8 mouse cellular contexts compared by ENCODE assay signal in genomic region chr7:127513781-127514180, GRCm38 (mm10). TPM values are rescaled to one million over a fixed set of nuclear protein-coding genes. Genes with fewer than 3 reads are reported as not detected.
A peak's percentile ranks its signal among the peaks of the same experiment; 100 is the strongest.
DNase-seq lines count a peak whose midpoint lies in the region; ATAC-seq lines count a peak whose summit lies in the region.

No protein-coding gene starts in this region.

- H3K36me3 ChIP-seq in lung, embryonic 15.5 days = peaks cover 34% of the 10 kb centered on the region
- no peaks in the 10 kb centered on the region; the same call in 1 of the 2 replicates for H3K36me3 ChIP-seq in forebrain, embryonic 11.5 days (ENCODE audit: control insufficient read depth, insufficient read depth, low read length)
- peaks cover 7% of the 10 kb centered on the region; the same call in 1 of the 2 replicates for H3K36me3 ChIP-seq in limb, embryonic 11.5 days (ENCODE audit: control insufficient read depth, insufficient read depth, low read length)
- H3K36me3 ChIP-seq in stomach, embryonic 15.5 days = peaks cover 20% of the 10 kb centered on the region

- peak overlapping the region; percentile 75 for H3K4me3 ChIP-seq in lung, embryonic 15.5 days
- no peak overlapping the region; the same call in 1 of the 2 replicates for H3K4me3 ChIP-seq in forebrain, embryonic 11.5 days (ENCODE audit: low read depth, low read length)
- H3K4me3 ChIP-seq in limb, embryonic 11.5 days (ENCODE audit: low read depth, low read length) = 0 out of 2 replicates have a peak overlapping the region, but pooled peaks have one; percentile 80
- H3K4me3 ChIP-seq in stomach, embryonic 15.5 days (replicated peaks) = peak overlapping the region; percentile 82; the same call in 1 of the 2 replicates

- H3K9me3 ChIP-seq in lung, embryonic 15.5 days = no peaks in the 10 kb centered on the region
- H3K9me3 ChIP-seq in forebrain, embryonic 11.5 days (ENCODE audit: control insufficient read depth, low read length) = no peaks in the 10 kb centered on the region
- no peaks in the 10 kb centered on the region for H3K9me3 ChIP-seq in limb, embryonic 11.5 days (ENCODE audit: control insufficient read depth, low read length)
- H3K9me3 ChIP-seq in stomach, embryonic 15.5 days = no peaks in the 10 kb centered on the region

- WGBS in lung, embryonic 15.5 days = 75% methylated on average over 3 of the region's 3 CpGs
- WGBS in forebrain, embryonic 11.5 days = 92% methylated on average over 3 of the region's 3 CpGs
- WGBS in limb, embryonic 11.5 days = 86% methylated on average over 3 of the region's 3 CpGs
- 66% methylated on average over 3 of the region's 3 CpGs for WGBS in stomach, embryonic 15.5 days

- H3K27me3 ChIP-seq in lung, embryonic 15.5 days = no peaks in the 10 kb centered on the region
- H3K27me3 ChIP-seq in forebrain, embryonic 11.5 days (ENCODE audit: control insufficient read depth, insufficient read depth, low read length) = no peaks in the 10 kb centered on the region
- no peaks in the 10 kb centered on the region for H3K27me3 ChIP-seq in limb, embryonic 11.5 days (ENCODE audit: control insufficient read depth, insufficient read depth, low read length)
- H3K27me3 ChIP-seq in stomach, embryonic 15.5 days (replicated peaks) = no peaks in the 10 kb centered on the region

- peak overlapping the region; percentile 12; the same call in 1 of the 2 replicates for H3K9ac ChIP-seq in lung, embryonic 15.5 days
- H3K9ac ChIP-seq in forebrain, embryonic 11.5 days (ENCODE audit: low read length) = no peak overlapping the region
- no peak overlapping the region for H3K9ac ChIP-seq in limb, embryonic 11.5 days (ENCODE audit: low read length)
- H3K9ac ChIP-seq in stomach, embryonic 15.5 days = no peak overlapping the region; the same call in 1 of the 2 replicates

- DNase-seq in lung, postnatal 36 days = no peak
- no peak for DNase-seq in forebrain, embryonic 11.5 days (ENCODE audit: low spot score)
- DNase-seq in limb, embryonic 11.5 days (ENCODE audit: low spot score) = no peak
- DNase-seq in spleen, adult 18-20 months = no peak
- no peak for DNase-seq in ovary, postnatal 14 days (ENCODE audit: low spot score)
- no peak for DNase-seq in layer of hippocampus, adult 9-10 months (ENCODE audit: low spot score)

- H3K4me1 ChIP-seq in lung, embryonic 15.5 days = peaks cover 16% of the 10 kb centered on the region
- peaks cover 5% of the 10 kb centered on the region; the same call in 1 of the 2 replicates for H3K4me1 ChIP-seq in forebrain, embryonic 11.5 days (replicated peaks; ENCODE audit: control insufficient read depth, insufficient read depth, low read length)
- H3K4me1 ChIP-seq in limb, embryonic 11.5 days (ENCODE audit: control insufficient read depth, insufficient read depth, low read length) = peaks cover 6% of the 10 kb centered on the region; the same call in 1 of the 2 replicates
- H3K4me1 ChIP-seq in stomach, embryonic 15.5 days = peaks cover 5% of the 10 kb centered on the region; the same call in 1 of the 2 replicates

- H3K4me2 ChIP-seq in lung, embryonic 15.5 days = peak overlapping the region; percentile 70
- peak overlapping the region; percentile 55; the same call in 1 of the 2 replicates for H3K4me2 ChIP-seq in forebrain, embryonic 11.5 days (ENCODE audit: low read depth, low read length, severe bottlenecking)
- peak overlapping the region; percentile 21 for H3K4me2 ChIP-seq in limb, embryonic 11.5 days (ENCODE audit: low read depth, severe bottlenecking)
- peak overlapping the region; percentile 58 for H3K4me2 ChIP-seq in stomach, embryonic 15.5 days

- no peak for ATAC-seq in lung, embryonic 15.5 days (ENCODE audit: borderline replicate concordance, extremely low read depth, low FRiP score, low TSS enrichment)
- ATAC-seq in forebrain, embryonic 11.5 days (replicated peaks; ENCODE audit: low FRiP score) = no peak
- no peak for ATAC-seq in limb, embryonic 11.5 days (ENCODE audit: insufficient number of reproducible peaks, low FRiP score, low TSS enrichment, low read depth)
- ATAC-seq in stomach, embryonic 15.5 days (ENCODE audit: insufficient read depth, low FRiP score, low read depth) = no peak

- H3K27ac ChIP-seq in lung, embryonic 15.5 days = 0 out of 2 replicates have a peak overlapping the region, but pooled peaks have one; percentile 2
- no peak overlapping the region for H3K27ac ChIP-seq in forebrain, embryonic 11.5 days (ENCODE audit: low read depth, low read length)
- H3K27ac ChIP-seq in limb, embryonic 11.5 days (replicated peaks; ENCODE audit: low read depth, low read length) = no peak overlapping the region
- H3K27ac ChIP-seq in stomach, embryonic 15.5 days = peak overlapping the region; percentile 99; the same call in 1 of the 2 replicates

RNA-seq across cellular contexts. Expression of gene Srcap, which starts 2.0 kb away (rescaled TPM):
- polyA plus RNA-seq in lung, embryonic 15.5 days (2015; fragmentation: Nextera tagmentation; extraction: Ambion mirVana) = 51.2 and 63.7 TPM in 2 replicates
- polyA plus RNA-seq in forebrain, embryonic 11.5 days (2014; fragmentation: Nextera tagmentation; extraction: Ambion mirVana) = 91.6 and 93.5 TPM in 2 replicates
- polyA plus RNA-seq in limb, embryonic 11.5 days (2014; fragmentation: Nextera tagmentation; extraction: Ambion mirVana) = 59.4 and 61.4 TPM in 2 replicates
- 49.7 and 55.4 TPM in 2 replicates for polyA plus RNA-seq in stomach, embryonic 15.5 days (2015; fragmentation: Nextera tagmentation; extraction: Ambion mirVana)

RNA-seq across cellular contexts. Expression of gene Gm42715, which starts 5.6 kb away (rescaled TPM):
- 13.8 and 15.4 TPM in 2 replicates for polyA plus RNA-seq in lung, embryonic 15.5 days (2015; fragmentation: Nextera tagmentation; extraction: Ambion mirVana)
- polyA plus RNA-seq in forebrain, embryonic 11.5 days (2014; fragmentation: Nextera tagmentation; extraction: Ambion mirVana) = 23.3 and 24.7 TPM in 2 replicates
- 19.4 and 21.0 TPM in 2 replicates for polyA plus RNA-seq in limb, embryonic 11.5 days (2014; fragmentation: Nextera tagmentation; extraction: Ambion mirVana)
- polyA plus RNA-seq in stomach, embryonic 15.5 days (2015; fragmentation: Nextera tagmentation; extraction: Ambion mirVana) = 13.4 and 14.8 TPM in 2 replicates

RNA-seq across cellular contexts. Expression of gene Fbrs, which starts 34.8 kb away (rescaled TPM):
- polyA plus RNA-seq in lung, embryonic 15.5 days (2015; fragmentation: Nextera tagmentation; extraction: Ambion mirVana) = 12.2 and 13.3 TPM in 2 replicates
- 13.6 and 14.7 TPM in 2 replicates for polyA plus RNA-seq in forebrain, embryonic 11.5 days (2014; fragmentation: Nextera tagmentation; extraction: Ambion mirVana)
- 13.2 and 14.3 TPM in 2 replicates for polyA plus RNA-seq in limb, embryonic 11.5 days (2014; fragmentation: Nextera tagmentation; extraction: Ambion mirVana)
- polyA plus RNA-seq in stomach, embryonic 15.5 days (2015; fragmentation: Nextera tagmentation; extraction: Ambion mirVana) = 12.2 and 13.8 TPM in 2 replicates

RNA-seq across cellular contexts. Expression of gene Tmem265, which starts 47.4 kb away (rescaled TPM):
- 4.7 and 7.7 TPM in 2 replicates for polyA plus RNA-seq in lung, embryonic 15.5 days (2015; fragmentation: Nextera tagmentation; extraction: Ambion mirVana)
- polyA plus RNA-seq in forebrain, embryonic 11.5 days (2014; fragmentation: Nextera tagmentation; extraction: Ambion mirVana) = 10.2 and 13.0 TPM in 2 replicates
- 4.7 and 9.9 TPM in 2 replicates for polyA plus RNA-seq in limb, embryonic 11.5 days (2014; fragmentation: Nextera tagmentation; extraction: Ambion mirVana)
- 5.6 and 6.0 TPM in 2 replicates for polyA plus RNA-seq in stomach, embryonic 15.5 days (2015; fragmentation: Nextera tagmentation; extraction: Ambion mirVana)

RNA-seq across cellular contexts. Expression of gene Prr14, which starts 54.4 kb away (rescaled TPM):
- polyA plus RNA-seq in lung, embryonic 15.5 days (2015; fragmentation: Nextera tagmentation; extraction: Ambion mirVana) = 37.1 and 40.4 TPM in 2 replicates
- polyA plus RNA-seq in forebrain, embryonic 11.5 days (2014; fragmentation: Nextera tagmentation; extraction: Ambion mirVana) = 70.7 and 77.3 TPM in 2 replicates
- polyA plus RNA-seq in limb, embryonic 11.5 days (2014; fragmentation: Nextera tagmentation; extraction: Ambion mirVana) = 49.1 and 53.4 TPM in 2 replicates
- 38.6 and 38.8 TPM in 2 replicates for polyA plus RNA-seq in stomach, embryonic 15.5 days (2015; fragmentation: Nextera tagmentation; extraction: Ambion mirVana)

Comparison
In these comparisons a context has a peak if more than half of its experiments do, and no peak if none do; other contexts are left out.
1. H3K27ac ChIP-seq: peak in lung, embryonic 15.5 days (single experiment) and stomach, embryonic 15.5 days (single experiment); none in forebrain, embryonic 11.5 days (single experiment) and limb, embryonic 11.5 days (single experiment).
2. Peak in every context shown above with its lines, with median percentiles within 50 percentile points of each other: H3K4me2 ChIP-seq.